Mouse (Mus musculus) embryo, embryonic 11 days (tissue): ENCODE data around the gene Shprh.
A peak's percentile ranks its signal among the peaks of the same experiment; 100 is the strongest.
"Not testable (repeated sequence)": the region's sequence is repeated elsewhere in the genome, so short reads cannot be mapped to it uniquely, and the experiment has no call there.

ENCODE experiments used
- DNase-seq: peaks from one replicate; pipeline ENCODE4 v3.0.0-alpha.2; 2015

Gene Shprh

GRCm38 (mm10) chr10:11148884-11149741, at the start of gene Shprh:
Gene Shprh, plus strand, starts transcription at chr10:11149427.
- peak; percentile 99 for DNase-seq

GRCm38 (mm10) chr10:11121781-11122180, 27.4 kb upstream of the Shprh start:
- DNase-seq, result no peak

- DNase-seq, result no peak
Measured at GRCm38 (mm10) chr10:11145580-11145979, 3.6 kb upstream of the Shprh start.

- no peak for DNase-seq
Measured at GRCm38 (mm10) chr10:11148446-11148845, 781 bp upstream of the Shprh start.

GRCm38 (mm10) chr10:11149742-11150125, 507 bp downstream of the Shprh start:
- no peak for DNase-seq

- DNase-seq, result no peak
Measured at GRCm38 (mm10) chr10:11151644-11152043, 2.4 kb downstream of the Shprh start.

GRCm38 (mm10) chr10:11157039-11157438, 7.8 kb downstream of the Shprh start:
- DNase-seq, result no peak

- no peak for DNase-seq
Measured at GRCm38 (mm10) chr10:11164537-11164936, 15.3 kb downstream of the Shprh start.

- no peak for DNase-seq
Measured at GRCm38 (mm10) chr10:11170252-11170651, 21.0 kb downstream of the Shprh start.

- DNase-seq, result no peak
Measured at GRCm38 (mm10) chr10:11171615-11172014, 22.4 kb downstream of the Shprh start.

- DNase-seq, result no peak
Measured at GRCm38 (mm10) chr10:11172519-11172918, 23.3 kb downstream of the Shprh start.

GRCm38 (mm10) chr10:11175801-11176482, 26.7 kb downstream of the Shprh start:
- peak; percentile 19 for DNase-seq

- DNase-seq, result no peak
Measured at GRCm38 (mm10) chr10:11180077-11180476, 30.9 kb downstream of the Shprh start.

- DNase-seq, result no peak
Measured at GRCm38 (mm10) chr10:11197341-11197740, 48.1 kb downstream of the Shprh start.

- no peak for DNase-seq
Measured at GRCm38 (mm10) chr10:11198346-11198745, 49.1 kb downstream of the Shprh start.

GRCm38 (mm10) chr10:11199980-11200379, 50.8 kb downstream of the Shprh start:
- DNase-seq, result no peak

- DNase-seq, result not testable (repeated sequence)
Measured at GRCm38 (mm10) chr10:11205883-11206282, 56.7 kb downstream of the Shprh start.

- no peak for DNase-seq
Measured at GRCm38 (mm10) chr10:11208670-11209069, 59.4 kb downstream of the Shprh start.

GRCm38 (mm10) chr10:11212003-11212402, 62.8 kb downstream of the Shprh start:
- DNase-seq, result no peak

- no peak for DNase-seq
Measured at GRCm38 (mm10) chr10:11226442-11226841, 77.2 kb downstream of the Shprh start.

- no peak for DNase-seq
Measured at GRCm38 (mm10) chr10:11229545-11230178, 80.4 kb downstream of the Shprh start.

- DNase-seq, result no peak
Measured at GRCm38 (mm10) chr10:11233208-11233607, 84.0 kb downstream of the Shprh start.

GRCm38 (mm10) chr10:11242988-11243387, 93.8 kb downstream of the Shprh start:
- DNase-seq, result not testable (repeated sequence)

- no peak for DNase-seq
Measured at GRCm38 (mm10) chr10:11248210-11248609, 99.0 kb downstream of the Shprh start.
